Mouse (Mus musculus): Measurements from ENCODE around the gene Poldip2. TPM values are rescaled to one million over a fixed set of nuclear protein-coding genes. Genes with fewer than 3 reads are reported as not detected.

Poldip2 gene
- polyA plus RNA-seq, 1 experiment from 2014 or later: 156 TPM

DNA sequence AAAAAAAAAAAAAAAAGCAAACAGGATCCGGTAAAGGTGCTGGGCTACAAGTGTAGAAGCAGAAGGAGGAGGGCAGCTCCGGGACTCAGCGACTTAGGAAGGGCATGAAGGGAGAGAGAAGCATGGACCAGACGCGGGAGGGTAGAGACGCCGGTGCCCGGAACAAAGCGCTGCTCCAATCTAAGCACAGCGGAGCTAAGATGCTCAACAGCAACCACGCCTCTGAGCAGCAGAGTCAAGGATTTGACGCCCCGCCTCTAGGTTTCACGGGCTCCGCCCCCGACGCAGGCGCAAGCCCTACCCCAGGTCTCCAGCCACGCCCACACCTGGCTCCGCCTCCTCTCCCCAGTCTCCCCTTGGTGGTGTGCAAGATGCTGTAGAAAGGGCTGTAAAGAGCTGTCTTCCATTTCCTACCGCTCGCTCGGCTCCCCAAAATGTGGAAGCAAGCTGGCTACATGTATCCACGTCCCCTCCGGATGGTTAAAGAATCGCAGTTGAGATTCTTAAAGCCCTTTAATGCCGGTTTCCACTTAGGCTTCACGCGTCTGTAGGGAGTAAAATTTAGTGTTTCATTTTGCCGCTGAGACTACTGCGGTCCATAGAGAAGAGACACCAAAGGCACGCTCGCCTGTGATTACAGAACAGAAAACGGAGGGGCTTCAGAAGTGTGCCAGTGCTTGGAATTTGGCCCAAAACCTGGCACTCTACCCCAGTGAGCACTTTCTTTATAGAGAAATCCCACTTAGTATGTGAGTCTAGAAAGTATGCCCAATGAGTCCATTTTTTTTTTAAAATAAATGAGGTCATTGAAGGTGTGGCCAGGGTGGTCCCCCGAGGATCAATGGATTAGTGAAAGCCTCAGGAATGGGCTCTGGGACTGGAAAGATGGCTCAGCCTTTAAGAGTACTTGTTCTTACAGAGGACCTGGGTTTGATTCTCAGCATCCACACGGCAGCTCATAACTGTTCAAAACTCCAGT is 14.2 kb upstream of the Poldip2 start, which contains the start of gene Sarm1:
Gene Sarm1 (minus strand): TSS at position 211 of the 979 bp plus-strand sequence.
- Histone ChIP-seq H3K4me1 (ENCODE audit: control insufficient read depth, insufficient read depth, low read length) (peaks cover 9% of the 10 kb centered on the region; the same call in 1 of the 2 replicates), H3K27me3 (ENCODE audit: control insufficient read depth, insufficient read depth, low read length) (peaks cover 19% of the 10 kb centered on the region), H3K9ac (ENCODE audit: low read length) (peak within 1 kb of the TSS; percentile 69), H3K36me3 (ENCODE audit: control insufficient read depth, insufficient read depth, low read length) (no peaks in the 10 kb centered on the region), H3K4me3 (ENCODE audit: low read depth, low read length) (peak within 1 kb of the TSS; percentile 76), H3K9me3 (ENCODE audit: control insufficient read depth, low read length) (no peaks in the 10 kb centered on the region), H3K27ac (ENCODE audit: low read depth, low read length) (peak within 1 kb of the TSS; percentile 51), H3K4me2 (ENCODE audit: low read depth) (peak within 1 kb of the TSS; percentile 97)
- ATAC-seq (ENCODE audit: insufficient read depth, low FRiP score, low TSS enrichment) (peak; percentile 96), DNase-seq (ENCODE audit: low spot score) (peak; percentile 98)
- 3% methylated on average over 35 of the region's 36 CpGs for WGBS

DNA sequence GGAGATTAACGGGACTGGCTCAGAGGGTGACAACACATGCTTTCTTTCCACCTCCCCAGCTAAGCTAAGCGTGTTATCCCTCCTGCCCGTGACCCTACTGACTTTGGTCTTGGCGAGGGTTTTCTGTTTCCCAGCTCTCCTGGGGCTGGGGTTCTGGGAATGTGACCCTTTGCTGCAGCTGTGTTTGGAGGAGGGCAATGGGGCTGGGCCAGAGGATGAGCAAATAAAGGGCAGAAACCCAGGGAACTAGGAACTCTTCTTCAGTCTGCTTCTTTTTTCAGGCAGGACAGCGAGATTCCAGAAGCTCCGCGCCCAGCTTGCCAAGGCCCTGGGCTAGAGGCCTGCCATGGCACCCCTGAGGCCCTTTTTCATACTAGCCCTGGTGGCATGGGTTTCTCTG is 13.0 kb upstream of the Poldip2 start, which contains the start of gene Vtn:
Gene Vtn (plus strand): TSS at position 88 of the 400 bp plus-strand sequence.
- Histone ChIP-seq H3K4me1 (ENCODE audit: control insufficient read depth, insufficient read depth, low read length) (peaks cover 9% of the 10 kb centered on the region; the same call in 1 of the 2 replicates), H3K9ac (ENCODE audit: low read length) (peak within 1 kb of the TSS; percentile 69), H3K4me3 (ENCODE audit: low read depth, low read length) (peak within 1 kb of the TSS; percentile 76), H3K9me3 (ENCODE audit: control insufficient read depth, low read length) (no peaks in the 10 kb centered on the region), H3K27ac (ENCODE audit: low read depth, low read length) (peak within 1 kb of the TSS; percentile 51), H3K27me3 (ENCODE audit: control insufficient read depth, insufficient read depth, low read length) (peaks cover 19% of the 10 kb centered on the region), H3K36me3 (ENCODE audit: control insufficient read depth, insufficient read depth, low read length) (no peaks in the 10 kb centered on the region), H3K4me2 (ENCODE audit: low read depth) (peak within 1 kb of the TSS; percentile 97)
- 54% methylated on average over 7 of the region's 7 CpGs for WGBS
- no peak for ATAC-seq (ENCODE audit: insufficient read depth, low FRiP score, low TSS enrichment)
- DNase-seq (ENCODE audit: low spot score): no peak

DNA sequence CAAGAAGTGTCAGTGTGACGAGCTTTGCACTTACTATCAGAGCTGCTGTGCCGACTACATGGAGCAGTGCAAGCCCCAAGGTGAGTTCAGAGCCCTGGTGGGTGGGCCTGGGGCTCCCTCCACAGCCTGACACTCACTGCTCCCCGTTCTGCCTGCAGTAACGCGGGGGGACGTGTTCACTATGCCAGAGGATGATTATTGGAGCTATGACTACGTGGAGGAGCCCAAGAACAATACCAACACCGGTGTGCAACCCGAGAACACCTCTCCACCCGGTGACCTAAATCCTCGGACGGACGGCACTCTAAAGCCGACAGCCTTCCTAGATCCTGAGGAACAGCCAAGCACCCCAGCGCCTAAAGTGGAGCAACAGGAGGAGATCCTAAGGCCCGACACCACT is 12.4 kb upstream of the Poldip2 start:
- 56% methylated on average over 16 of the region's 16 CpGs for WGBS
- no peak overlapping the region for H3K27ac ChIP-seq (ENCODE audit: low read depth, low read length)

DNA sequence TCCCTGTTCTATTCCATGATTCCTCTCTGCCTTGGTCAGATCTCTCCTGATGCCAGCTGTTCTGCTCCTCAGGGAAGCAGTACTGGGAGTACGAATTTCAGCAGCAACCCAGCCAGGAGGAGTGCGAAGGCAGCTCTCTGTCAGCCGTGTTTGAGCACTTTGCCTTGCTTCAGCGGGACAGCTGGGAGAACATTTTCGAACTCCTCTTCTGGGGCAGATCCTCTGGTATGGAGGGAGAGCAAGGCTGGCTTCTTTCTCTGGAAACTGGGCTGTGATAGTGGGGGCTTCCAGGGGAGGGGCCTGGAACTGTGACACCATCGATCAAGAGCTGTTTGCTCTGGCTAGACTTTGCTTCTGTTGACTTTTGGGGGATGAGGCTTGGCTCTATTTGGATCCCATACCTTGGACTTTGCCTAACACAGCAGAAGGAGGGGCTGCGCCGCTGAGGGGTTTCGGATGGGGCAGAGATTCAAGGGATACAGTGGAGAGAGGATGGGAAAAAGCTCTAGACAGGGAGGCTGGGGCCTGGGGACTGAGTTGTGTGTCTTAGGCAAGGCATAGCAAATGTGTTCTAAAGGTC is 11.3 kb upstream of the Poldip2 start:
- ATAC-seq (ENCODE audit: insufficient read depth, low FRiP score, low TSS enrichment) (no peak), DNase-seq (ENCODE audit: low spot score) (no peak)
- Histone ChIP-seq H3K4me2 (ENCODE audit: low read depth) (no peak overlapping the region), H3K27me3 (ENCODE audit: control insufficient read depth, insufficient read depth, low read length) (peaks cover 8% of the 10 kb centered on the region), H3K4me1 (ENCODE audit: control insufficient read depth, insufficient read depth, low read length) (peaks cover 9% of the 10 kb centered on the region; the same call in 1 of the 2 replicates), H3K9me3 (ENCODE audit: control insufficient read depth, low read length) (no peaks in the 10 kb centered on the region), H3K36me3 (ENCODE audit: control insufficient read depth, insufficient read depth, low read length) (no peaks in the 10 kb centered on the region), H3K9ac (ENCODE audit: low read length) (no peak overlapping the region), H3K4me3 (ENCODE audit: low read depth, low read length) (no peak overlapping the region), H3K27ac (ENCODE audit: low read depth, low read length) (no peak overlapping the region)
- WGBS: 81% methylated on average over 9 of the region's 9 CpGs

More for the DNA sequence above, 12.4 kb upstream of the Poldip2 start:
- Histone ChIP-seq H3K4me2 (ENCODE audit: low read depth) (no peak overlapping the region), H3K27me3 (ENCODE audit: control insufficient read depth, insufficient read depth, low read length) (peaks cover 14% of the 10 kb centered on the region), H3K9me3 (ENCODE audit: control insufficient read depth, low read length) (no peaks in the 10 kb centered on the region), H3K36me3 (ENCODE audit: control insufficient read depth, insufficient read depth, low read length) (no peaks in the 10 kb centered on the region), H3K4me1 (ENCODE audit: control insufficient read depth, insufficient read depth, low read length) (peaks cover 9% of the 10 kb centered on the region; the same call in 1 of the 2 replicates), H3K9ac (ENCODE audit: low read length) (no peak overlapping the region; the same call in 1 of the 2 replicates), H3K4me3 (ENCODE audit: low read depth, low read length) (peak overlapping the region; percentile 10; the same call in 1 of the 2 replicates)
- no peak for ATAC-seq (ENCODE audit: insufficient read depth, low FRiP score, low TSS enrichment)
- DNase-seq (ENCODE audit: low spot score): no peak

DNA sequence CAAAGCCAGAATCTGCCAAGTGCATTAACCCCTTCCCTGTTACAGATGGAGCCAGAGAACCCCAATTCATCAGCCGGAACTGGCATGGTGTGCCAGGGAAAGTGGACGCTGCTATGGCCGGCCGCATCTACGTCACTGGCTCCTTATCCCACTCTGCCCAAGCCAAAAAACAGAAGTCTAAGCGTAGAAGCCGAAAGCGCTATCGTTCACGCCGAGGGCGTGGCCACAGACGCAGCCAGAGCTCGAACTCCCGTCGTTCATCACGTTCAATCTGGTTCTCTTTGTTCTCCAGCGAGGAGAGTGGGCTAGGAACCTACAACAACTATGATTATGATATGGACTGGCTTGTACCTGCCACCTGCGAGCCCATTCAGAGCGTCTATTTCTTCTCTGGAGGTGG is 10.5 kb upstream of the Poldip2 start:
- Histone ChIP-seq H3K9ac (ENCODE audit: low read length) (no peak overlapping the region), H3K27ac (ENCODE audit: low read depth, low read length) (no peak overlapping the region), H3K9me3 (ENCODE audit: control insufficient read depth, low read length) (no peaks in the 10 kb centered on the region), H3K36me3 (ENCODE audit: control insufficient read depth, insufficient read depth, low read length) (peaks cover under 1% of the 10 kb centered on the region; the same call in 1 of the 2 replicates), H3K4me1 (ENCODE audit: control insufficient read depth, insufficient read depth, low read length) (peaks cover 4% of the 10 kb centered on the region; the same call in 1 of the 2 replicates), H3K4me3 (ENCODE audit: low read depth, low read length) (no peak overlapping the region), H3K27me3 (ENCODE audit: control insufficient read depth, insufficient read depth, low read length) (0 out of 2 replicates have a peak, but pooled peaks cover 2% of the 10 kb centered on the region), H3K4me2 (ENCODE audit: low read depth) (no peak overlapping the region)
- ATAC-seq (ENCODE audit: insufficient read depth, low FRiP score, low TSS enrichment): no peak
- DNase-seq (ENCODE audit: low spot score): no peak
- 78% methylated on average over 20 of the region's 20 CpGs for WGBS

DNA sequence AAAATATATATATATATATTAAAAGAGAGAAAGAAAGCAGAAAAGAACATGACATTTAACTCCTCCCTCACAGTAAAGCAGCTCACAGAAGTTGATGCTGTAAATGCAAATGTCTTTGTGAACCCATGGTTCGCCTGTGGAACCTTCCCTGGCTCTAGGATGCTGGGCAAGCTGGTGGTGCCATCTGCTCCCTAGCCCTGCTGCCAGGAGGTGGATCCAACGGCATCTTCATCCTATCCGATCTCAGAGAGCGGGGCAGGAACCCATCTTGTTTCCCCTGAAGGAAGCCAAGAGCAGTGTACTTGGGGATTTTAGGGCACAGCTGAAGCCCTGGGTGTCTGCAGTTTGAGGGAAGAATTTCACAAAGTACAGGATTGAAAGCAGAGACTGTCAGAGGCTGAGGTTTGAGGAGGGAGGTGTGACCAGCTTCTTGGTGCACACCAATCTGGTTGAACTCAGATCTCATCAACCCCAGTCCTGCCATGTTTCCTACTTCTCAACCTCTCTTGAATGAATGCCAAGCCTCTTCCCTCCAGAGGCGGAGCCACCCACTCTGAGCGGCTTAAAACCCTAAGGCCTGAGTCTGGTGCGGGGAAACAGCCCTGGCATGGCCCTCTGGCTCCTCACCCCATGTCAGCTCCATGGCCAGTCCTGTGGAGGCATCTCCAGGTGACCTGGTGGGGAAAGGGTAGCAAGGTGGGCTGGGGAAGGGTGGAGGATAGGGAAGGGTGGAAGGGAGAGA is 8.9 kb upstream of the Poldip2 start, which contains the start of gene Sebox:
Gene Sebox (plus strand): TSS at position 539 of the 742 bp plus-strand sequence.
- Histone ChIP-seq H3K27me3 (ENCODE audit: control insufficient read depth, insufficient read depth, low read length) (0 out of 2 replicates have a peak, but pooled peaks cover 2% of the 10 kb centered on the region), H3K27ac (ENCODE audit: low read depth, low read length) (no peak within 1 kb of the TSS), H3K9ac (ENCODE audit: low read length) (no peak within 1 kb of the TSS), H3K36me3 (ENCODE audit: control insufficient read depth, insufficient read depth, low read length) (peaks cover 7% of the 10 kb centered on the region; the same call in 1 of the 2 replicates), H3K4me2 (ENCODE audit: low read depth) (no peak within 1 kb of the TSS), H3K4me3 (ENCODE audit: low read depth, low read length) (no peak within 1 kb of the TSS), H3K4me1 (ENCODE audit: control insufficient read depth, insufficient read depth, low read length) (no peaks in the 10 kb centered on the region; the same call in 1 of the 2 replicates), H3K9me3 (ENCODE audit: control insufficient read depth, low read length) (no peaks in the 10 kb centered on the region)
- ATAC-seq (ENCODE audit: insufficient read depth, low FRiP score, low TSS enrichment) (no peak), DNase-seq (ENCODE audit: low spot score) (no peak)
- 76% methylated on average over 7 of the region's 7 CpGs for WGBS

DNA sequence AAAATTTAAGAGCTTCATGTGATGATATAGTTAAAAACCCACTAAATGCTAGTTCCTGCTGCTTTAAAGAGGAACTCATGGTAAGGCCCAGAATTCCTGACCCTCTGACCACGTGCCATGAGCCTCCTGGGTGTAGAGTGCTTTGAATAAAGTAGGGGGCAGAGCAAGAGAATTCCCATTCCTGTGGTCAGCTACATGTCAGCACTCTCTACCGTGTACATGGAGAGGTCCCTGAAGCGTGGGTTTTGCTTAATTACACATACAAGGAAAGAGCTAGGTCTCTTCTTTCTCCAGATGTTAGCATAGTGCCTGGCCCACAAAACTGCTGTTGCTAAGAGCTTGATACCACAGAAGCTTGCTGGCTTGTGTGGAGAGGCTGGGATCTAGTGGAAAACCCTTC is 6.6 kb upstream of the Poldip2 start:
- Histone ChIP-seq H3K4me1 (ENCODE audit: control insufficient read depth, insufficient read depth, low read length) (no peaks in the 10 kb centered on the region), H3K4me2 (ENCODE audit: low read depth) (no peak overlapping the region), H3K9ac (ENCODE audit: low read length) (no peak overlapping the region), H3K36me3 (ENCODE audit: control insufficient read depth, insufficient read depth, low read length) (peaks cover 9% of the 10 kb centered on the region; the same call in 1 of the 2 replicates), H3K27ac (ENCODE audit: low read depth, low read length) (no peak overlapping the region), H3K4me3 (ENCODE audit: low read depth, low read length) (no peak overlapping the region), H3K27me3 (ENCODE audit: control insufficient read depth, insufficient read depth, low read length) (0 out of 2 replicates have a peak, but pooled peaks cover under 1% of the 10 kb centered on the region), H3K9me3 (ENCODE audit: control insufficient read depth, low read length) (no peaks in the 10 kb centered on the region)
- DNase-seq (ENCODE audit: low spot score): no peak
- WGBS: 84% methylated on average over 3 of the region's 3 CpGs
- no peak for ATAC-seq (ENCODE audit: insufficient read depth, low FRiP score, low TSS enrichment)

DNA sequence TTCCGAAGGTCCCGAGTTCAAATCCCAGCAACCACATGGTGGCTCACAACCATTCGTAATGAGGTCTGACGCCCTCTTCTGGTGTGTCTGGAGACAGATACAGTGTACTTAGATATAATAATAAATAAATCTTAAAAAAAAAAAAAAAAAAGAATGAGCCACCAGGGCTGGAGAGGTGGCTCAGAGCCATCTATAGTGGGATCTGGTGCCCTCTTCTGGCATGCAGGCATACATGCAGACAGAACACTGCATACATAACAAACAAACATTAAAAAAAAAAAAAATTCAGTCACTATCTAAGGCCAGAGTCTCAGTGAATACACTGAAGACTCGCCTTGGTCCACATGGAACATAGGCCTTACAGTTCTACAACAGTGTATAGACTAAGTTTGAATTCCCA is 2.8 kb upstream of the Poldip2 start:
- Histone ChIP-seq H3K36me3 (ENCODE audit: control insufficient read depth, insufficient read depth, low read length) (peaks cover 9% of the 10 kb centered on the region; the same call in 1 of the 2 replicates), H3K4me3 (ENCODE audit: low read depth, low read length) (no peak overlapping the region), H3K4me1 (ENCODE audit: control insufficient read depth, insufficient read depth, low read length) (peaks cover 14% of the 10 kb centered on the region), H3K9me3 (ENCODE audit: control insufficient read depth, low read length) (no peaks in the 10 kb centered on the region), H3K27ac (ENCODE audit: low read depth, low read length) (no peak overlapping the region), H3K4me2 (ENCODE audit: low read depth) (no peak overlapping the region), H3K9ac (ENCODE audit: low read length) (no peak overlapping the region), H3K27me3 (ENCODE audit: control insufficient read depth, insufficient read depth, low read length) (no peaks in the 10 kb centered on the region)
- 89% methylated on average over 5 of the region's 5 CpGs for WGBS
- DNase-seq (ENCODE audit: low spot score) (no peak), ATAC-seq (ENCODE audit: insufficient read depth, low FRiP score, low TSS enrichment) (no peak)

All from neural tube, embryonic 11.5 days (tissue).